Mouse (Mus musculus): ENCODE results near the gene Ccdc124. TPM values are rescaled to one million over a fixed set of nuclear protein-coding genes. Genes with fewer than 3 reads are reported as not detected.

The Ccdc124 gene
- polyA plus RNA-seq, 2 experiments = 58.9 to 96.2 TPM

DNA sequence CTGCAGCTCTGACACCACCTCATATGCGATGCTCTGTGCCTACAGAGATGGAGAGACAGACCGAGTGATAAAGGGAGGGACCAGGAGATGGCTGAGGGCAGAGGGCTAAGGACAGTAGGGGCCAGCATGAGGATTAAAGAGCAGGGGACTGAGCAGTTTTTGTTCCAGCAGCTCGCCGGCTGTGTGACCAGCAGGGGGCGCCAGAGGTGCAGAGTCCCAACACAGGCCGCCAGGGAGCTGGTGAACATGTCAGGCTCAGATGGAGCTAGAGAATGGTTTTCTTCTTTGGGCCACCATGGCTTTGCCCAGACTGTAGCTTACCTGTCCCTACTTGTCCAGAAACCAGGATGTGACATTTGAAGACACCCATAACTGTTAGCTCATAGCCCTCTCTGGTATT, 29.2 kb downstream of the Ccdc124 start:
- ATAC-seq (ENCODE audit: low FRiP score, low read depth) = no peak
- H3K9me3 ChIP-seq (ENCODE audit: control insufficient read depth, low read length) = no peaks in the 10 kb centered on the region

DNA sequence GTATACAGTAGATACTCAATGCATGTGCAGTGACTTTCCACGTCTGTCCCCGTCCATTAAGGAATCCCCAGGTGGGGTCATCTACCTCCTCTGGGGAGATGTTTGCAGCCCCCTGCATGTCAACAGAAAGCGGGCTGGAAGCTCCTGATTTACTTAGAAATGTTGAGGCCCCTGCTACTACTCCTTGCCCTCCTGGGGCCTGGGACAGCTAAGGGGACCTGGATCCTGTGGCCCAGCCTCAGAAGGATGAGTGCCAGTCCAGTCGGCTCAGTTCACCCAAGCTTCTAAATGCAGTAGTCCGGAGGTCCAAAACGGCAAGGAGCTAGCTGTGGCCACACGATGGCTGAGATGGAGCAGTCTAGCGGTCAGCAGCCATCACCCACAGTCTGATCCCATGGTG, 29.8 kb downstream of the Ccdc124 start:
- Histone ChIP-seq H3K4me3 (replicated peaks; ENCODE audit: low read length) (no peak overlapping the region), H3K27ac (replicated peaks; ENCODE audit: low read depth, low read length) (no peak overlapping the region), H3K36me3 (ENCODE audit: control insufficient read depth, insufficient read depth, low read length) (no peaks in the 10 kb centered on the region), H3K9ac (ENCODE audit: low read depth, low read length, severe bottlenecking) (no peak overlapping the region), H3K9me3 (ENCODE audit: control insufficient read depth, low read length) (no peaks in the 10 kb centered on the region), H3K4me2 (replicated peaks; ENCODE audit: low read depth, low read length, severe bottlenecking) (no peak overlapping the region), H3K4me1 (ENCODE audit: control insufficient read depth, insufficient read depth, low read length) (0 out of 2 replicates have a peak, but pooled peaks cover 3% of the 10 kb centered on the region), H3K27me3 (ENCODE audit: control insufficient read depth, insufficient read depth, low read length) (no peaks in the 10 kb centered on the region)
- no peak for DNase-seq (ENCODE audit: low spot score)
- no peak for TF ChIP-seq POLR2A (IDR thresholded peaks at IDR 0.05; ENCODE audit: borderline replicate concordance, extremely low read depth, insufficient read depth, insufficient read length)
- 83% methylated on average over 8 of the region's 8 CpGs for WGBS
- ATAC-seq (ENCODE audit: low FRiP score, low read depth) = no peak

More for the DNA sequence above, 29.2 kb downstream of the Ccdc124 start:
- 0% methylated on average over 6 of the region's 6 CpGs for WGBS
- H3K27ac ChIP-seq (replicated peaks; ENCODE audit: low read depth, low read length) = no peak overlapping the region
- H3K9ac ChIP-seq (ENCODE audit: low read depth, low read length, severe bottlenecking) = no peak overlapping the region
- H3K36me3 ChIP-seq (ENCODE audit: control insufficient read depth, insufficient read depth, low read length) = no peaks in the 10 kb centered on the region
- no peaks in the 10 kb centered on the region for H3K27me3 ChIP-seq (ENCODE audit: control insufficient read depth, insufficient read depth, low read length)
- H3K4me1 ChIP-seq (ENCODE audit: control insufficient read depth, insufficient read depth, low read length) = 0 out of 2 replicates have a peak, but pooled peaks cover 3% of the 10 kb centered on the region
- peak; percentile 88 for DNase-seq (ENCODE audit: low spot score)
- TF ChIP-seq POLR2A (IDR thresholded peaks at IDR 0.05; ENCODE audit: borderline replicate concordance, extremely low read depth, insufficient read depth, insufficient read length) = no peak
- no peak overlapping the region for H3K4me3 ChIP-seq (replicated peaks; ENCODE audit: low read length)
- no peak overlapping the region for H3K4me2 ChIP-seq (replicated peaks; ENCODE audit: low read depth, low read length, severe bottlenecking)

DNA sequence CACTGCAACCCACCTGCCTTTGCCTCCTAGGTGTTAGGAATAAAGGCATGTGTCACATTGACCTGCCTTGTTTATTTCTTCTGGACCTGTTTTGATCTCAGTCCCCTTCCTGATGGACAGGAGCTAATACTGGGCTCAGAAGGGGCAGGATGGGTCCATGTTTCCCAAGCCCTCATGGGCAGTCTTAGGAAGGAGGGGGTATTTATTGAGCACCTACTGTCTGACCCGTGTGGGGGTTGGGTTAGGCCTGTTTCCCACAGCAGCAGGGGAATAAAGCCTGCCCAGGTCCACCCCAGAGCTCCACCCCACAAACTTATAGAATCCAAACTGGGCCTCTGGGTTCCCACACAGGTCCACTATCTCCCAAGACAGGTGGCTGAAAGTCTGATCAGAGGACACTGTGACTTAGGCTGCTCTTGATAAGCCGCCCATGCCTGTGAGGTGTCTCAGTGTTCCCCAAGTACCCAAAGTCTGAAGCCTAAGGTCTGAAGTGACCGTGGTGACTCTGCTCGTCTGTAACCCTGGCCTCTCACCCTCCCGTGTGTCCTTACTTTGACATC, 30.4 kb downstream of the Ccdc124 start:
- no peak overlapping the region for H3K27ac ChIP-seq (replicated peaks; ENCODE audit: low read depth, low read length)
- no peak for DNase-seq (ENCODE audit: low spot score)
- ATAC-seq (ENCODE audit: low FRiP score, low read depth) = no peak
- H3K9ac ChIP-seq (ENCODE audit: low read depth, low read length, severe bottlenecking) = no peak overlapping the region
- no peaks in the 10 kb centered on the region for H3K27me3 ChIP-seq (ENCODE audit: control insufficient read depth, insufficient read depth, low read length)
- 81% methylated on average over 5 of the region's 5 CpGs for WGBS
- H3K4me3 ChIP-seq (replicated peaks; ENCODE audit: low read length) = no peak overlapping the region
- no peaks in the 10 kb centered on the region for H3K36me3 ChIP-seq (ENCODE audit: control insufficient read depth, insufficient read depth, low read length)
- H3K4me1 ChIP-seq (ENCODE audit: control insufficient read depth, insufficient read depth, low read length) = 0 out of 2 replicates have a peak, but pooled peaks cover 3% of the 10 kb centered on the region
- TF ChIP-seq POLR2A (IDR thresholded peaks at IDR 0.05; ENCODE audit: borderline replicate concordance, extremely low read depth, insufficient read depth, insufficient read length) = no peak
- no peaks in the 10 kb centered on the region for H3K9me3 ChIP-seq (ENCODE audit: control insufficient read depth, low read length)
- no peak overlapping the region for H3K4me2 ChIP-seq (replicated peaks; ENCODE audit: low read depth, low read length, severe bottlenecking)

DNA sequence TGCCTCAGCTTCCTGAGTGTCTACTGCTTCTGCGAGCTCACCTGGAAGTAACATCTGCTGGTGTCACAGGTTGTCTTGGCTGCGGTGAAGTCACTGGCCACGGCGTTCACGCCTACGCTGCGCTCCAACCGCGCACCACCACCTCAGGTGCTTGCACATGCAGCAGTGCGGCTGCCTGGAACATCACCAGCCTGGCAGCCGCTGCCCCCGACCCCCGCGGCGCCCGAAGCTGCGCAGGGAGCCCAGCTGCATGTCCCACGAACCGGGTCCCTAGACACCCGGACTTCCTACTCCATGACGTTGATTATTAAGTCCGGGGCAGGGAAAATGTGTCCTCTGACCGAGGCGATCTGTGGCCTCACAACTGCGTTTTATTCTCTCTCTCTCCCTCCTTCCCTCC, 31.3 kb downstream of the Ccdc124 start:
- no peak for DNase-seq (ENCODE audit: low spot score)
- H3K9ac ChIP-seq (ENCODE audit: low read depth, low read length, severe bottlenecking) = no peak overlapping the region
- no peak for ATAC-seq (ENCODE audit: low FRiP score, low read depth)
- H3K4me3 ChIP-seq (replicated peaks; ENCODE audit: low read length) = no peak overlapping the region
- 0 out of 2 replicates have a peak, but pooled peaks cover 3% of the 10 kb centered on the region for H3K4me1 ChIP-seq (ENCODE audit: control insufficient read depth, insufficient read depth, low read length)
- TF ChIP-seq POLR2A (IDR thresholded peaks at IDR 0.05; ENCODE audit: borderline replicate concordance, extremely low read depth, insufficient read depth, insufficient read length) = no peak
- no peak overlapping the region for H3K4me2 ChIP-seq (replicated peaks; ENCODE audit: low read depth, low read length, severe bottlenecking)
- no peaks in the 10 kb centered on the region for H3K36me3 ChIP-seq (ENCODE audit: control insufficient read depth, insufficient read depth, low read length)
- no peaks in the 10 kb centered on the region for H3K27me3 ChIP-seq (ENCODE audit: control insufficient read depth, insufficient read depth, low read length)
- no peak overlapping the region for H3K27ac ChIP-seq (replicated peaks; ENCODE audit: low read depth, low read length)
- WGBS = 71% methylated on average over 25 of the region's 25 CpGs
- no peaks in the 10 kb centered on the region for H3K9me3 ChIP-seq (ENCODE audit: control insufficient read depth, low read length)

DNA sequence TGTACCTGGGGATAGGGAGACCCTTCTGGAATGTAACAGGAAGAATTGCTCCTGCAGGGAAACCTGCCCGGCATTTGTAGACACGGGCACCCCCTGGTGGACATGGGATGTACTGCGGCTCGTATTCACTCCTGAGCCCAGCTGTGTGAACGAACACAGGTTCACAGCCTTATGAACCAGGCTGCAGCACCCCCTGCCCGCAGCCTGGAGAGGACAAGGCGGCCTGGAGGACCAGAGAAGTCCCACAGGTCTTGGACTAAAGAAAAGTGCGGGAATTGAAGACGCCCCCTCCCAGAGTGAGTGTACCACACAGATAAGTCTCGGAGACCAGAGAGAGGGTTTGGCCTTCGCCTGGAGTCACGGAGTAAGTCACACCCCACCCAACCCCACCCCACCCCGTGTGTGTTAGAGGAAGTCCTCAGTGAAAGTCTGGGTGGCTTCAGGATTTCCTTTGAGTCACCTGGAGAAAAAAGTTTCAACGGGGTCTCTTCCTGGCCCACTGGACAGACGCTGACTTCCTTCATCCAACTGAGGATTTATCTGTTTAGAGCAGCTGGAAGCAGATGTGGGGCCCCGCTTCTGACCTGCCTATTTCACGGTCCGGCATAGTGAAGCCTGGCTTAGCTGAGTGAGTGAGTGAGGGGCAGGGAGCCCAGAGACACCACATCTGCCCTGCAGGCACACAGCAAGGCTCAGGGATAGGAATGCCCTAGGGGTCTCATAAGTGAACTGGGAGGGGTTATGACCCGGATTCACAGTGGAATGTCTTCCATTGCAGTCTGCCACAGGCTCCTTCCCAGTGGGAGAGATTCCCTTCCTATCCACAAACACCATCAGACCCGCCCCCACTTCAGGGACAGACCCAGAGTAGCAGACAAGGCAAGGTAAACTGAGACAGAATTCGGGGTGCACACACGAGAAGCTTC, 32.3 kb downstream of the Ccdc124 start:
- H3K9ac ChIP-seq (ENCODE audit: low read depth, low read length, severe bottlenecking) = no peak overlapping the region
- 39% methylated on average over 22 of the region's 22 CpGs for WGBS

More for the DNA sequence above, 32.3 kb downstream of the Ccdc124 start:
- TF ChIP-seq POLR2A (IDR thresholded peaks at IDR 0.05; ENCODE audit: borderline replicate concordance, extremely low read depth, insufficient read depth, insufficient read length) = no peak
- H3K4me3 ChIP-seq (replicated peaks; ENCODE audit: low read length) = no peak overlapping the region
- no peak overlapping the region for H3K27ac ChIP-seq (replicated peaks; ENCODE audit: low read depth, low read length)
- H3K4me2 ChIP-seq (replicated peaks; ENCODE audit: low read depth, low read length, severe bottlenecking) = no peak overlapping the region
- H3K27me3 ChIP-seq (ENCODE audit: control insufficient read depth, insufficient read depth, low read length) = no peaks in the 10 kb centered on the region
- no peaks in the 10 kb centered on the region for H3K9me3 ChIP-seq (ENCODE audit: control insufficient read depth, low read length)
- 0 out of 2 replicates have a peak, but pooled peaks cover 6% of the 10 kb centered on the region for H3K36me3 ChIP-seq (ENCODE audit: control insufficient read depth, insufficient read depth, low read length)
- no peak for ATAC-seq (ENCODE audit: low FRiP score, low read depth)
- H3K4me1 ChIP-seq (ENCODE audit: control insufficient read depth, insufficient read depth, low read length) = 0 out of 2 replicates have a peak, but pooled peaks cover 3% of the 10 kb centered on the region
- DNase-seq (ENCODE audit: low spot score) = peak; percentile 82
